Mouse (Mus musculus) inflammation-experienced regulatory T-cells, adult 6 months (primary cell): ENCODE measurements around the gene Zfp946. TPM values are rescaled to one million over a fixed set of nuclear protein-coding genes. Genes with fewer than 3 reads are reported as not detected.

ENCODE experiments used
- ATAC-seq: one replicate; pipeline ENCODE4 v1.8.0; 2017
- polyA plus RNA-seq, 3 experiments: library from polyadenylated mRNA; unstranded; fragments of 100-300 nt; shearing (Covaris generic); gene quantifications; one replicate each; pipeline ENCODE4 v1.2.1; 2017

The Zfp946 gene
- 1 to 10 TPM; 3.0 to 4.2 (median 3.7) TPM for polyA plus RNA-seq

GRCm38 (mm10) chr17:22423952-22424617, at the start of gene Zfp946:
Zfp946 (plus strand) TSS chr17:22424222.
- ATAC-seq: peak; percentile 82

GRCm38 (mm10) chr17:22410756-22411155, 13.3 kb upstream of the Zfp946 start:
- peak; percentile 82 for ATAC-seq

- peak; percentile 95 for ATAC-seq
Observed at GRCm38 (mm10) chr17:22417510-22417909, 6.5 kb upstream of the Zfp946 start.

- no peak for ATAC-seq
Observed at GRCm38 (mm10) chr17:22424636-22425354, 773 bp downstream of the Zfp946 start.

- ATAC-seq: no peak
Observed at GRCm38 (mm10) chr17:22447684-22448083, 23.7 kb downstream of the Zfp946 start.

- no peak for ATAC-seq
Observed at GRCm38 (mm10) chr17:22497120-22497519, 73.1 kb downstream of the Zfp946 start.

Other genes with a start within 250 kb of the Zfp946 start
- gene Zfp994, start 198.6 kb upstream of the Zfp946 start, polyA plus RNA-seq: 1 to 10 TPM; 4.8 to 5.5 (median 4.9) TPM
- 10 to 100 TPM; 17.2 to 20.0 (median 18.7) TPM for gene CT030661.1, start 109.4 kb upstream of the Zfp946 start, polyA plus RNA-seq
- gene Zfp944, start 62.8 kb upstream of the Zfp946 start, polyA plus RNA-seq: 10 to 100 TPM; 11.6 to 17.0 (median 13.5) TPM
- gene Zfp758, start 62.8 kb upstream of the Zfp946 start, polyA plus RNA-seq: 10 to 100 TPM; 11.7 to 15.7 (median 14.2) TPM
- not detected for gene Vmn2r111, start 149.3 kb downstream of the Zfp946 start, polyA plus RNA-seq
- gene Vmn2r112, start 176.7 kb downstream of the Zfp946 start, polyA plus RNA-seq: not detected